Mouse (Mus musculus): ENCODE measurements around the gene Nectin1. TPM values are rescaled to one million over a fixed set of nuclear protein-coding genes. Genes with fewer than 3 reads are reported as not detected.

Gene Nectin1
- polyA plus RNA-seq, 1 experiment from 2014 or later, result 13.2 TPM

DNA sequence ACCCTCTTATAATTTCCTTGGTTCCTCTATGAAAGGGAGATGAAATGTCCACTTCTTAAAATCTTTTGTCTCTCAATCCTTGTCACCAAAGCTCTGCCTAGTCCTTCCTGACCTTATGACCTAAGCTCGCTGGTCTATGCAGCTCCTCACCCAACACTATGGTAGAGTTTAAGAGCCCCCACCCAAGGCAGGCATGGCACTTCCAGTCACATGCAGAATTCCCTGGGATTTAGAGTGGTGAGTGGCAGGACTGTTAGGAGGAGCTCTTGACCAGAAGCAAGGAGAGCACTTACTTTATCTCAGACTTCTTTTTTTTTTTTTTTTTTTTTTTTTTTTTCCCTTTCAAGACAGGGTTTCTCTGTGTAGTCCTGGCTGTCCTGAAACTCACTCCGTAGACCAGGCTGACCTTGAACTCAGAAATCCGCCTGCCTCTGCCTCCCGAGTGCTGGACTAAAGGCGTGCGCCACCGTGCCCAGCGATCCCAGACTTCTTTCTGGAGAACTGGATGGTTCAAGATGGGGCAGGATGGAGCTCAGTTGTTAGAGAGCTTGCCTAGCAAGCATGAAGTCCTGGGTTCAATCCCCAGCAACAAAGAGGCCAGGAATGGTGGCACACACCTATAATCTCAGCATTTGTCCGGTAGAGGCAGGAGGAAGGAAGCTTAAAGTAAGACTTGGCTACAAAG, 7.6 kb upstream of the Nectin1 start:
- Histone ChIP-seq H3K9me3 (replicated peaks; ENCODE audit: control insufficient read depth, low read length, poor library complexity, severe bottlenecking) (no peaks in the 10 kb centered on the region), H3K4me2 (ENCODE audit: low read length) (no peak overlapping the region), H3K27me3 (ENCODE audit: control insufficient read depth, insufficient read depth, low read depth, low read length) (no peaks in the 10 kb centered on the region), H3K4me1 (ENCODE audit: control insufficient read depth, insufficient read depth, low read length) (peaks cover 24% of the 10 kb centered on the region), H3K4me3 (ENCODE audit: low read depth, low read length) (no peak overlapping the region), H3K36me3 (ENCODE audit: control insufficient read depth, insufficient read depth, low read length) (no peaks in the 10 kb centered on the region), H3K27ac (ENCODE audit: low read length) (no peak overlapping the region), H3K9ac (ENCODE audit: low read depth, low read length) (no peak overlapping the region)
- 97% methylated on average over 9 of the region's 9 CpGs for WGBS
- ATAC-seq, result no peak

DNA sequence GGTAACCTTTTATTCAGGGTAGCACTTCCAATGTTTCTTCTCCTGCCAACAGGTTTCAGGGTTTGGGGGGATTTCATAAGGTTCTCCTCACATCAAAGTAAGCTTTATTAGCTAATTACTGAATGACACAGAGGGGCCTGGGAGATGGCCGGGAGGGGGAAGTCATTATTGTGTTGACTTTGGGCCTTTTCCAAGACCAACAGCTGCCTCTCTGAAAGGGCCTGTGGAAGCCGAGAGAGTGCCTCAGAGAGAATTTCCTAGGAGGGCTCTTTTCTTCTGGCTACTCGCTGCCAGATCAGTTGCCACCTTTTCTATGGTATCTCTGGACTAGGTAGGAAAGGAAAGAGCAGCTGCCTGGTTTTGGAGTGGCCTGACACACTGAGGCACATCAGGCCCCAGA, 6.5 kb upstream of the Nectin1 start:
- WGBS, result 7% methylated on average over 3 of the region's 3 CpGs
- Histone ChIP-seq H3K4me3 (ENCODE audit: low read depth, low read length) (no peak overlapping the region), H3K27me3 (ENCODE audit: control insufficient read depth, insufficient read depth, low read depth, low read length) (0 out of 2 replicates have a peak, but pooled peaks cover 4% of the 10 kb centered on the region), H3K4me2 (ENCODE audit: low read length) (peak overlapping the region; percentile 45), H3K36me3 (ENCODE audit: control insufficient read depth, insufficient read depth, low read length) (no peaks in the 10 kb centered on the region), H3K4me1 (ENCODE audit: control insufficient read depth, insufficient read depth, low read length) (peaks cover 24% of the 10 kb centered on the region), H3K9ac (ENCODE audit: low read depth, low read length) (peak overlapping the region; percentile 46; the same call in 1 of the 2 replicates), H3K27ac (ENCODE audit: low read length) (no peak overlapping the region), H3K9me3 (replicated peaks; ENCODE audit: control insufficient read depth, low read length, poor library complexity, severe bottlenecking) (no peaks in the 10 kb centered on the region)
- ATAC-seq, result no peak

DNA sequence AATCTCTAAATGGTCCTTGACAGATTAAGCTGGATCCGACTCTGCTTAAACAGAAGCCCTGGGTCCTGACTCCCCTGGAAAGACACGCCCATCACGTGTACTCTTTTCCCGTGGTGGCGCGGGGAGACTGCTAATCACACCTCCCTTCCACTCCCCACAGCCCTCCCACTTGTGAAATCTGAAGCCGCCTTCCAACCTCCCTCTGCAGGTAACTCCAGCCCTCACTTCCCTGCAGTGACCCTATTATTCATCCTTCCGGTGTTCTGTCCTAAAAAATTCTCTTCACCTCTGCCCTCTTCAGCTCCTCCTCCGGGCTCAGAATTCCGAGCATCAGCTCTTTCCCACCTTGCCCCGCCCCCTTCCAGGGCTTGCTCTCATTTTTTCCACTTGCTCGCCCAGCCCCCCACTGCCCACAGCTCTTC, 5.9 kb upstream of the Nectin1 start:
- no peak for ATAC-seq
- peak overlapping the region; percentile 46; the same call in 1 of the 2 replicates for H3K9ac ChIP-seq (ENCODE audit: low read depth, low read length)
- H3K4me3 ChIP-seq (ENCODE audit: low read depth, low read length), result no peak overlapping the region; the same call in 1 of the 2 replicates
- H3K36me3 ChIP-seq (ENCODE audit: control insufficient read depth, insufficient read depth, low read length), result no peaks in the 10 kb centered on the region
- H3K9me3 ChIP-seq (replicated peaks; ENCODE audit: control insufficient read depth, low read length, poor library complexity, severe bottlenecking), result no peaks in the 10 kb centered on the region
- H3K27ac ChIP-seq (ENCODE audit: low read length), result no peak overlapping the region
- peak overlapping the region; percentile 45 for H3K4me2 ChIP-seq (ENCODE audit: low read length)
- 0 out of 2 replicates have a peak, but pooled peaks cover 4% of the 10 kb centered on the region for H3K27me3 ChIP-seq (ENCODE audit: control insufficient read depth, insufficient read depth, low read depth, low read length)
- WGBS, result under 1% methylated on average over 12 of the region's 12 CpGs
- H3K4me1 ChIP-seq (ENCODE audit: control insufficient read depth, insufficient read depth, low read length), result peaks cover 24% of the 10 kb centered on the region

DNA sequence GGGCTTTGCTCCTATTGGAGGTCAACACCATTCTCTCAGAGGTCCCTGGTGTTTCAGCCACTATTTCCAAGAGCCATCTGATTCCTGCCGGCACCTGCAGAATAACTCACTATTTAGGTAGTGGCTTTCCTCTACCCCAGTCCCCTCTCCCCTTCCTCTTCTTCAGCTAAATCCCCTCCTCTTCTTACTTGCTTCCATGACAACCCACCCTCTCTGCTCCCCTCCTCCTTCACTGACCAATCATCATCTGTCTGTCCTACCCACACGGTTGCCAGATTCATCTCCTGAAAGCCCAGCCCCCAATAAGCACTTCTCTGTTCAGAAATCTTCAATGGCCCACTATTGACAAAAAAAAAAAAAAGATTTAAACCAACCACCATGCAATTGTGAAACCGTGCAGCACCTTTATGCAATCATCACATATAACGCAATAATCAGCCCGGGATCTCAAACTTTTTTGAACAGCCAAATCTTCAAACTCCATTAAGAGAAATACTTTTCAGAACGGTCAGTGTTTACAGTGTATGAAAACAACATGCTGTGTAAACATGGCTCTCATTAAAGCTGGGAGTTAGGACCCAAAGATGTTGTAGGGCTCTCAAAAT, 5.2 kb upstream of the Nectin1 start:
- Histone ChIP-seq H3K27ac (ENCODE audit: low read length) (no peak overlapping the region), H3K4me2 (ENCODE audit: low read length) (peak overlapping the region; percentile 45)

DNA sequence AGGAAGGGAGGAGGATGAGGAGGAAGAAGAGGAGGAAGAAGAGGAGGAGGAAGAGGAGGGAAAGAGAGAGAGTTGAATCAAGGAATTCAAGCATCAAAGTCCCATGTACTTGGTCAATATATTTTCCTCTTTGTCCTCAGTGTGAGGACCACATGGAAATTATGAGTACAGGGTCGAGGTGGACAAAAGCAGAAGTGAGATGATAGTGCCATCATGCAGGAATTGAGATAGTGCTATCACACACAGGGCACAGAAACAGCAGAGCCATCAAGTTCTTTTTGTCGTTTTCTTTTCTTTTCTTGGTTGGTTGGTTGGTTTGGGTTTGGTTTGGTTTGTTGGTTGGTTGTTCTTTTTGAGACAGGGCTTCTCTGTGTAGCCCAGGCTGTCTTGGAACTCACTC, 2.5 kb upstream of the Nectin1 start:
- no peaks in the 10 kb centered on the region for H3K36me3 ChIP-seq (ENCODE audit: control insufficient read depth, insufficient read depth, low read length)
- no peak overlapping the region for H3K4me3 ChIP-seq (ENCODE audit: low read depth, low read length)
- no peaks in the 10 kb centered on the region for H3K9me3 ChIP-seq (replicated peaks; ENCODE audit: control insufficient read depth, low read length, poor library complexity, severe bottlenecking)
- H3K4me2 ChIP-seq (ENCODE audit: low read length), result no peak overlapping the region
- ATAC-seq, result no peak
- 87% methylated on average over 2 of the region's 2 CpGs for WGBS
- 0 out of 2 replicates have a peak, but pooled peaks cover 4% of the 10 kb centered on the region for H3K27me3 ChIP-seq (ENCODE audit: control insufficient read depth, insufficient read depth, low read depth, low read length)
- peaks cover 20% of the 10 kb centered on the region for H3K4me1 ChIP-seq (ENCODE audit: control insufficient read depth, insufficient read depth, low read length)
- no peak overlapping the region for H3K27ac ChIP-seq (ENCODE audit: low read length)
- H3K9ac ChIP-seq (ENCODE audit: low read depth, low read length), result no peak overlapping the region

More for the DNA sequence above, 5.2 kb upstream of the Nectin1 start:
- ATAC-seq, result no peak
- Histone ChIP-seq H3K27me3 (ENCODE audit: control insufficient read depth, insufficient read depth, low read depth, low read length) (0 out of 2 replicates have a peak, but pooled peaks cover 4% of the 10 kb centered on the region), H3K9me3 (replicated peaks; ENCODE audit: control insufficient read depth, low read length, poor library complexity, severe bottlenecking) (no peaks in the 10 kb centered on the region), H3K4me3 (ENCODE audit: low read depth, low read length) (no peak overlapping the region), H3K36me3 (ENCODE audit: control insufficient read depth, insufficient read depth, low read length) (no peaks in the 10 kb centered on the region), H3K4me1 (ENCODE audit: control insufficient read depth, insufficient read depth, low read length) (peaks cover 19% of the 10 kb centered on the region), H3K9ac (ENCODE audit: low read depth, low read length) (no peak overlapping the region)
- WGBS, result 26% methylated on average over 6 of the region's 6 CpGs

DNA sequence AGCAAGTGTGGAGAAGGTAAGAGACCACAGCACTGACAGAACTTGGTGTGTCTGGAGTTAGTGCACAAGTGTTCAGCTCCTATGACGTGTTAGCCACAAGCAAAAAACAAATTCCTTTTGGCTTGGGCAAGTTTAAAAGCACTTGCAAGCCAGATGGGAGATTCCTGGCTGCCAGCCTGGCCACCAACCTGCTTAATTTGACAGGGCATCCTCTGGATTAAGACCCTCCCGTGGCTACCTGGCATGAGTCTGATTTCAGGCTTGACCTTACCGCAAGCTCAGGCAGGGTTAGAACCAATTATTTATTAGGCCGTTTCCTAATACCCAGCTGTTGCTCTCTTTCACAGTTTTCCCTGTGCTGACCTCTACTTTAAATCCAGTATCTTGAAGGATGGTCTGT, 1.7 kb upstream of the Nectin1 start:
- Histone ChIP-seq H3K4me1 (ENCODE audit: control insufficient read depth, insufficient read depth, low read length) (peaks cover 27% of the 10 kb centered on the region), H3K4me2 (ENCODE audit: low read length) (no peak overlapping the region), H3K4me3 (ENCODE audit: low read depth, low read length) (no peak overlapping the region), H3K36me3 (ENCODE audit: control insufficient read depth, insufficient read depth, low read length) (no peaks in the 10 kb centered on the region), H3K27me3 (ENCODE audit: control insufficient read depth, insufficient read depth, low read depth, low read length) (0 out of 2 replicates have a peak, but pooled peaks cover 4% of the 10 kb centered on the region), H3K27ac (ENCODE audit: low read length) (no peak overlapping the region), H3K9ac (ENCODE audit: low read depth, low read length) (no peak overlapping the region), H3K9me3 (replicated peaks; ENCODE audit: control insufficient read depth, low read length, poor library complexity, severe bottlenecking) (no peaks in the 10 kb centered on the region)
- no peak for ATAC-seq
- 64% methylated on average over 4 of the region's 4 CpGs for WGBS

DNA sequence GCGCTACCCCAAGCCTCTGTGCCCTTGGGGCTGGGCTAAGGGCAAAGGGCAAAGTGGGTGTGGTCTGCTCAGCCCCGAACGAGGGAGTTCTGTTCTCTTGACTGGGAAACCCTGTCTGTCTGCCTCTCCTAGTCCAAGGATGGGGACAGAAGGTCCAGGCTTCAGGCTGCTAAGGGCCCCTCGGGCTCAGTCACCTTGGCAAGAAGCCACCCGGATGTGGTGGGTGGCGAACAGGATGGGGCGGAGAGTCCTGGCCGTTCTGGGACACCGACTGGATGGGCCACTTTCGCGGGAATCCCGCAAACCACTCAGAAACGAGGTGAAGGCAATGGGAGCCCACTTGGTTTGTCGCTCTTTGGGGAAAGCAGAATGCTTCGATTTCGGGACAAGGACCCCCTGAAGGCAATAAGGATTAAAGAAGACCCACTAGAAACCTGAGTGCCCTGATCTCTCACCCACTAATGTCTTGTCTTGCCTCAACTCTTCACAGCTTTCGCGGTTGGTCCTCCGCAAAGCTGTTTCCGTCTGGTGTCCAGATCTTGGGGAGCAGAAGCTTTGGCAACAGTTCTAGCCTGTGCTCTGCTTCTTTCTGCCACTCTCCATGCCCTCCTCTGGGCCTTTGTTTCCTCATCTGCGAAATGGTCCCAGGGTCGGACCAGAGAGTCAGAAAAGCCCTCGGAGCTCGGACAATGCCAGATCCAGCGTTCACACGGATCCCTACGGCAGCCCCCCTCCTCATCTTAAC, 710 bp upstream of the Nectin1 start:
- ATAC-seq, result peak; percentile 7; the same call in 1 of the 2 replicates

DNA sequence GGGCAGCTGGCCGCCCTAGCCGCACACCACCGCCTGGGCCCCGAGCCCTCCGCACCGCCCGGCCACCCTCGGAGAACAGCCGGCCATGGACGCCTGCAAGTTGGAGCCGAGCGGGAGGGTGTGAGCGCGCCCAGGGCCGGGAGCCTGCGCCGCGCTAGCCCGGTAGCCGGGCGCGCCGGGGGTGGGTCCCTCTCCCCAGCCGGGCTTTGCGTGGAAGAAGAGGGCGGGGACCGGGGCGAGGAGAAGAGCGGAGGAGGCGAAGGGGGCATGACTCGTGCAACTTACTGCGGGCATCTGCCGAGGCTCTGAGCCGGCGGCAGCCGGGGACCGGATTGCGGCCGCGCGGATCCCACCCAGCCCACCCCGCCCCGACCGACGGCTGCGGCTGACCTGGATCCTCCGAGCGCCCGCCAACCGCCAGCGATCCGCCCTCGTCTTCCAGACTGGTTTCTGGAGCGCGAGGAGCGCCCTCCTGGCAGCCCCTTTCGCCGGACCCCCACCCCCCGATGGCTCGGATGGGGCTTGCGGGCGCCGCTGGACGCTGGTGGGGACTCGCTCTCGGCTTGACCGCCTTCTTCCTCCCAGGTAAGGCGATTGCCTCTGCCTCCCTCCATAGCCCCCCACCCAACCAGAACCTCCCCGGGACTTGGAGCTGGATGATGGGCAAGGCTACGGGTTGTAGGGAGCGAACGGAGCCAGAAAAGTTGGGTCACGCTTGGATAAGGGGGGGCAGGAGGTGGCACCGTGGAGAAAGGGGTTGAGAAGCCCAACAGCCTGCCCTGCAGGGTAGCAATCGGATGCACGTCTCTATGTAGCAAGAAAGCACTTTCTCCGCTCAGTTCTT, 576 bp downstream of the Nectin1 start:
- H3K9me3 ChIP-seq (replicated peaks; ENCODE audit: control insufficient read depth, low read length, poor library complexity, severe bottlenecking), result no peaks in the 10 kb centered on the region
- H3K4me1 ChIP-seq (ENCODE audit: control insufficient read depth, insufficient read depth, low read length), result peaks cover 33% of the 10 kb centered on the region
- 0 out of 2 replicates have a peak, but pooled peaks cover 4% of the 10 kb centered on the region for H3K27me3 ChIP-seq (ENCODE audit: control insufficient read depth, insufficient read depth, low read depth, low read length)
- under 1% methylated on average over 51 of the region's 77 CpGs for WGBS
- H3K9ac ChIP-seq (ENCODE audit: low read depth, low read length), result peak overlapping the region; percentile 96
- H3K36me3 ChIP-seq (ENCODE audit: control insufficient read depth, insufficient read depth, low read length), result no peaks in the 10 kb centered on the region
- peak overlapping the region; percentile 89 for H3K4me3 ChIP-seq (ENCODE audit: low read depth, low read length)
- peak overlapping the region; percentile 89 for H3K4me2 ChIP-seq (ENCODE audit: low read length)
- peak; percentile 61 for ATAC-seq
- peak overlapping the region; percentile 94 for H3K27ac ChIP-seq (ENCODE audit: low read length)

More for the DNA sequence above, 710 bp upstream of the Nectin1 start:
- H3K4me1 ChIP-seq (ENCODE audit: control insufficient read depth, insufficient read depth, low read length), result peaks cover 27% of the 10 kb centered on the region
- H3K9me3 ChIP-seq (replicated peaks; ENCODE audit: control insufficient read depth, low read length, poor library complexity, severe bottlenecking), result no peaks in the 10 kb centered on the region
- peak overlapping the region; percentile 94 for H3K27ac ChIP-seq (ENCODE audit: low read length)
- peak overlapping the region; percentile 89 for H3K4me3 ChIP-seq (ENCODE audit: low read depth, low read length)
- H3K36me3 ChIP-seq (ENCODE audit: control insufficient read depth, insufficient read depth, low read length), result no peaks in the 10 kb centered on the region
- 2% methylated on average over 27 of the region's 27 CpGs for WGBS
- H3K9ac ChIP-seq (ENCODE audit: low read depth, low read length), result peak overlapping the region; percentile 96
- 0 out of 2 replicates have a peak, but pooled peaks cover 4% of the 10 kb centered on the region for H3K27me3 ChIP-seq (ENCODE audit: control insufficient read depth, insufficient read depth, low read depth, low read length)
- peak overlapping the region; percentile 89 for H3K4me2 ChIP-seq (ENCODE audit: low read length)
